Mouse (Mus musculus): ENCODE results near the gene Dnmt3l. TPM values are rescaled to one million over a fixed set of nuclear protein-coding genes. Genes with fewer than 3 reads are reported as not detected.
"Not testable (repeated sequence)": the region's sequence is repeated elsewhere in the genome, so short reads cannot be mapped to it uniquely, and the experiment has no call there.

Dnmt3l gene
- total and polyA plus RNA-seq, 2 experiments from 2014 or later, result not detected

GRCm38 (mm10) chr10:78091865-78092724 lies 50.3 kb downstream of the Dnmt3l start:
- 73% methylated on average over 23 of the region's 23 CpGs for WGBS
- no peak for DNase-seq (ENCODE audit: low spot score)

GRCm38 (mm10) chr10:78092725-78093029 lies 50.9 kb downstream of the Dnmt3l start:
- Histone ChIP-seq H3K9ac (replicated peaks; ENCODE audit: low read depth, low read length) (no peak overlapping the region), H3K9me3 (replicated peaks; ENCODE audit: control insufficient read depth, low read length) (no peaks in the 10 kb centered on the region), H3K36me3 (replicated peaks; ENCODE audit: control insufficient read depth, insufficient read depth, low read length) (no peaks in the 10 kb centered on the region), H3K27ac (ENCODE audit: low read depth) (no peak overlapping the region), H3K4me2 (ENCODE audit: low read depth, low read length) (no peak overlapping the region), H3K4me3 (ENCODE audit: low read depth, low read length) (no peak overlapping the region), H3K27me3 (ENCODE audit: control insufficient read depth, insufficient read depth, low read length) (no peaks in the 10 kb centered on the region), H3K4me1 (ENCODE audit: control insufficient read depth, insufficient read depth) (no peaks in the 10 kb centered on the region)
- DNase-seq (ENCODE audit: low spot score) (no peak), ATAC-seq (ENCODE audit: insufficient read depth, low read depth) (no peak)
- 87% methylated on average over 13 of the region's 13 CpGs for WGBS
- TF ChIP-seq CTCF (IDR thresholded peaks at IDR 0.05; ENCODE audit: low read depth), result no peak
- no peak for TF ChIP-seq EP300 (IDR thresholded peaks at IDR 0.05; ENCODE audit: low read depth)

More at GRCm38 (mm10) chr10:78091865-78092724, 50.3 kb downstream of the Dnmt3l start:
- Histone ChIP-seq H3K27me3 (ENCODE audit: control insufficient read depth, insufficient read depth, low read length) (no peaks in the 10 kb centered on the region), H3K9ac (replicated peaks; ENCODE audit: low read depth, low read length) (no peak overlapping the region), H3K27ac (ENCODE audit: low read depth) (no peak overlapping the region), H3K4me1 (ENCODE audit: control insufficient read depth, insufficient read depth) (no peaks in the 10 kb centered on the region), H3K36me3 (replicated peaks; ENCODE audit: control insufficient read depth, insufficient read depth, low read length) (no peaks in the 10 kb centered on the region), H3K4me3 (ENCODE audit: low read depth, low read length) (no peak overlapping the region), H3K9me3 (replicated peaks; ENCODE audit: control insufficient read depth, low read length) (no peaks in the 10 kb centered on the region), H3K4me2 (ENCODE audit: low read depth, low read length) (no peak overlapping the region)
- no peak for TF ChIP-seq EP300 (IDR thresholded peaks at IDR 0.05; ENCODE audit: low read depth)
- no peak for TF ChIP-seq CTCF (IDR thresholded peaks at IDR 0.05; ENCODE audit: low read depth)
- ATAC-seq (ENCODE audit: insufficient read depth, low read depth), result no peak

GRCm38 (mm10) chr10:78095221-78095620 lies 53.5 kb downstream of the Dnmt3l start:
- Histone ChIP-seq H3K27ac (ENCODE audit: low read depth) (no peak overlapping the region), H3K4me1 (ENCODE audit: control insufficient read depth, insufficient read depth) (no peaks in the 10 kb centered on the region), H3K9ac (replicated peaks; ENCODE audit: low read depth, low read length) (no peak overlapping the region), H3K9me3 (replicated peaks; ENCODE audit: control insufficient read depth, low read length) (no peaks in the 10 kb centered on the region), H3K4me2 (ENCODE audit: low read depth, low read length) (no peak overlapping the region), H3K27me3 (ENCODE audit: control insufficient read depth, insufficient read depth, low read length) (no peaks in the 10 kb centered on the region), H3K4me3 (ENCODE audit: low read depth, low read length) (no peak overlapping the region), H3K36me3 (replicated peaks; ENCODE audit: control insufficient read depth, insufficient read depth, low read length) (no peaks in the 10 kb centered on the region)
- TF ChIP-seq EP300 (IDR thresholded peaks at IDR 0.05; ENCODE audit: low read depth), result no peak
- no peak for TF ChIP-seq CTCF (IDR thresholded peaks at IDR 0.05; ENCODE audit: low read depth)
- DNase-seq (ENCODE audit: low spot score) (no peak), ATAC-seq (ENCODE audit: insufficient read depth, low read depth) (no peak)

GRCm38 (mm10) chr10:78095954-78096931 lies 54.5 kb downstream of the Dnmt3l start:
- TF ChIP-seq EP300 (IDR thresholded peaks at IDR 0.05; ENCODE audit: low read depth) (no peak), CTCF (IDR thresholded peaks at IDR 0.05; ENCODE audit: low read depth) (no peak)
- no peak for ATAC-seq (ENCODE audit: insufficient read depth, low read depth)
- no peaks in the 10 kb centered on the region for H3K4me1 ChIP-seq (ENCODE audit: control insufficient read depth, insufficient read depth)
- no peak overlapping the region for H3K9ac ChIP-seq (replicated peaks; ENCODE audit: low read depth, low read length)
- no peak overlapping the region for H3K4me3 ChIP-seq (ENCODE audit: low read depth, low read length)
- H3K9me3 ChIP-seq (replicated peaks; ENCODE audit: control insufficient read depth, low read length), result no peaks in the 10 kb centered on the region
- 75% methylated on average over 5 of the region's 5 CpGs for WGBS
- H3K27me3 ChIP-seq (ENCODE audit: control insufficient read depth, insufficient read depth, low read length), result no peaks in the 10 kb centered on the region
- H3K27ac ChIP-seq (ENCODE audit: low read depth), result no peak overlapping the region
- no peaks in the 10 kb centered on the region for H3K36me3 ChIP-seq (replicated peaks; ENCODE audit: control insufficient read depth, insufficient read depth, low read length)
- no peak overlapping the region for H3K4me2 ChIP-seq (ENCODE audit: low read depth, low read length)
- no peak for DNase-seq (ENCODE audit: low spot score)

GRCm38 (mm10) chr10:78099860-78100259 lies 58.1 kb downstream of the Dnmt3l start:
- not testable (repeated sequence) for ATAC-seq (ENCODE audit: insufficient read depth, low read depth); H3K4me3 ChIP-seq (ENCODE audit: low read depth, low read length); DNase-seq (ENCODE audit: low spot score)

More at GRCm38 (mm10) chr10:78099860-78100259, 58.1 kb downstream of the Dnmt3l start:
- not testable (repeated sequence) for H3K4me1 ChIP-seq (ENCODE audit: control insufficient read depth, insufficient read depth); H3K9me3 ChIP-seq (replicated peaks; ENCODE audit: control insufficient read depth, low read length); H3K4me2 ChIP-seq (ENCODE audit: low read depth, low read length); H3K36me3 ChIP-seq (replicated peaks; ENCODE audit: control insufficient read depth, insufficient read depth, low read length); H3K27ac ChIP-seq (ENCODE audit: low read depth); H3K9ac ChIP-seq (replicated peaks; ENCODE audit: low read depth, low read length); H3K27me3 ChIP-seq (ENCODE audit: control insufficient read depth, insufficient read depth, low read length)

All from heart, postnatal 0 days (tissue).